Mouse (Mus musculus): Measurements from ENCODE around the gene Atg5. TPM values are rescaled to one million over a fixed set of nuclear protein-coding genes. Genes with fewer than 3 reads are reported as not detected.
"Not testable (repeated sequence)": the region's sequence is repeated elsewhere in the genome, so short reads cannot be mapped to it uniquely, and the experiment has no call there.

Gene Atg5
- polyA plus RNA-seq, 1 experiment from 2014 or later: 43.5 TPM

GRCm38 (mm10) chr10:44323836-44324235 lies 55.7 kb downstream of the Atg5 start:
- Histone ChIP-seq H3K4me2 (ENCODE audit: low read depth, low read length) (no peak overlapping the region), H3K36me3 (ENCODE audit: control insufficient read depth, insufficient read depth, low read length) (no peaks in the 10 kb centered on the region), H3K27ac (ENCODE audit: low read length) (no peak overlapping the region), H3K9ac (ENCODE audit: low read length) (no peak overlapping the region), H3K4me3 (replicated peaks; ENCODE audit: low read length) (no peak overlapping the region), H3K9me3 (replicated peaks; ENCODE audit: control insufficient read depth, low read length) (no peaks in the 10 kb centered on the region), H3K27me3 (ENCODE audit: control insufficient read depth, insufficient read depth, low read length) (no peaks in the 10 kb centered on the region), H3K4me1 (ENCODE audit: control insufficient read depth, insufficient read depth, low read length) (no peaks in the 10 kb centered on the region)
- ATAC-seq (ENCODE audit: insufficient read depth, low FRiP score): no peak
- WGBS: 93% methylated on average over 8 of the region's 8 CpGs

GRCm38 (mm10) chr10:44325551-44326500 lies 57.7 kb downstream of the Atg5 start:
- Histone ChIP-seq H3K4me3 (replicated peaks; ENCODE audit: low read length) (no peak overlapping the region), H3K4me1 (ENCODE audit: control insufficient read depth, insufficient read depth, low read length) (no peaks in the 10 kb centered on the region), H3K36me3 (ENCODE audit: control insufficient read depth, insufficient read depth, low read length) (no peaks in the 10 kb centered on the region), H3K9ac (ENCODE audit: low read length) (no peak overlapping the region), H3K9me3 (replicated peaks; ENCODE audit: control insufficient read depth, low read length) (no peaks in the 10 kb centered on the region), H3K4me2 (ENCODE audit: low read depth, low read length) (no peak overlapping the region), H3K27ac (ENCODE audit: low read length) (no peak overlapping the region), H3K27me3 (ENCODE audit: control insufficient read depth, insufficient read depth, low read length) (no peaks in the 10 kb centered on the region)
- WGBS: 71% methylated on average over 13 of the region's 13 CpGs
- ATAC-seq (ENCODE audit: insufficient read depth, low FRiP score): no peak

- H3K36me3 ChIP-seq (ENCODE audit: control insufficient read depth, insufficient read depth, low read length): no peaks in the 10 kb centered on the region
- 84% methylated on average over 9 of the region's 9 CpGs for WGBS
- H3K4me3 ChIP-seq (replicated peaks; ENCODE audit: low read length): no peak overlapping the region
- ATAC-seq (ENCODE audit: insufficient read depth, low FRiP score): no peak
- no peak overlapping the region for H3K4me2 ChIP-seq (ENCODE audit: low read depth, low read length)
- no peak overlapping the region for H3K27ac ChIP-seq (ENCODE audit: low read length)
- H3K9ac ChIP-seq (ENCODE audit: low read length): no peak overlapping the region
- no peaks in the 10 kb centered on the region for H3K4me1 ChIP-seq (ENCODE audit: control insufficient read depth, insufficient read depth, low read length)
- no peaks in the 10 kb centered on the region for H3K27me3 ChIP-seq (ENCODE audit: control insufficient read depth, insufficient read depth, low read length)
- no peaks in the 10 kb centered on the region for H3K9me3 ChIP-seq (replicated peaks; ENCODE audit: control insufficient read depth, low read length)
Measured at GRCm38 (mm10) chr10:44327057-44327456, 58.9 kb downstream of the Atg5 start.

- no peaks in the 10 kb centered on the region for H3K27me3 ChIP-seq (ENCODE audit: control insufficient read depth, insufficient read depth, low read length)
- no peak for ATAC-seq (ENCODE audit: insufficient read depth, low FRiP score)
- H3K9me3 ChIP-seq (replicated peaks; ENCODE audit: control insufficient read depth, low read length): no peaks in the 10 kb centered on the region
- H3K9ac ChIP-seq (ENCODE audit: low read length): no peak overlapping the region
- no peak overlapping the region for H3K27ac ChIP-seq (ENCODE audit: low read length)
- WGBS: 52% methylated on average over 3 of the region's 3 CpGs
- no peak overlapping the region for H3K4me3 ChIP-seq (replicated peaks; ENCODE audit: low read length)
- H3K4me1 ChIP-seq (ENCODE audit: control insufficient read depth, insufficient read depth, low read length): no peaks in the 10 kb centered on the region
- H3K36me3 ChIP-seq (ENCODE audit: control insufficient read depth, insufficient read depth, low read length): no peaks in the 10 kb centered on the region
- no peak overlapping the region for H3K4me2 ChIP-seq (ENCODE audit: low read depth, low read length)
Measured at GRCm38 (mm10) chr10:44328347-44328746, 60.2 kb downstream of the Atg5 start.

- Histone ChIP-seq H3K27ac (ENCODE audit: low read length) (no peak overlapping the region), H3K36me3 (ENCODE audit: control insufficient read depth, insufficient read depth, low read length) (no peaks in the 10 kb centered on the region), H3K4me2 (ENCODE audit: low read depth, low read length) (no peak overlapping the region), H3K9me3 (replicated peaks; ENCODE audit: control insufficient read depth, low read length) (no peaks in the 10 kb centered on the region), H3K4me3 (replicated peaks; ENCODE audit: low read length) (no peak overlapping the region), H3K4me1 (ENCODE audit: control insufficient read depth, insufficient read depth, low read length) (no peaks in the 10 kb centered on the region), H3K9ac (ENCODE audit: low read length) (no peak overlapping the region), H3K27me3 (ENCODE audit: control insufficient read depth, insufficient read depth, low read length) (no peaks in the 10 kb centered on the region)
- 100% methylated on average over 1 of the region's 1 CpGs for WGBS
- no peak for ATAC-seq (ENCODE audit: insufficient read depth, low FRiP score)
Measured at GRCm38 (mm10) chr10:44330717-44331116, 62.6 kb downstream of the Atg5 start.

- Histone ChIP-seq H3K4me3 (replicated peaks; ENCODE audit: low read length) (no peak overlapping the region), H3K27ac (ENCODE audit: low read length) (no peak overlapping the region), H3K9me3 (replicated peaks; ENCODE audit: control insufficient read depth, low read length) (no peaks in the 10 kb centered on the region), H3K4me1 (ENCODE audit: control insufficient read depth, insufficient read depth, low read length) (no peaks in the 10 kb centered on the region), H3K9ac (ENCODE audit: low read length) (no peak overlapping the region), H3K36me3 (ENCODE audit: control insufficient read depth, insufficient read depth, low read length) (no peaks in the 10 kb centered on the region), H3K4me2 (ENCODE audit: low read depth, low read length) (no peak overlapping the region), H3K27me3 (ENCODE audit: control insufficient read depth, insufficient read depth, low read length) (no peaks in the 10 kb centered on the region)
- 64% methylated on average over 2 of the region's 2 CpGs for WGBS
- ATAC-seq (ENCODE audit: insufficient read depth, low FRiP score): no peak
Measured at GRCm38 (mm10) chr10:44331469-44331868, 63.3 kb downstream of the Atg5 start.

- not testable (repeated sequence) for H3K36me3 ChIP-seq (ENCODE audit: control insufficient read depth, insufficient read depth, low read length); H3K27ac ChIP-seq (ENCODE audit: low read length); H3K27me3 ChIP-seq (ENCODE audit: control insufficient read depth, insufficient read depth, low read length); H3K4me2 ChIP-seq (ENCODE audit: low read depth, low read length); H3K9me3 ChIP-seq (replicated peaks; ENCODE audit: control insufficient read depth, low read length); H3K4me1 ChIP-seq (ENCODE audit: control insufficient read depth, insufficient read depth, low read length); H3K4me3 ChIP-seq (replicated peaks; ENCODE audit: low read length); ATAC-seq (ENCODE audit: insufficient read depth, low FRiP score); H3K9ac ChIP-seq (ENCODE audit: low read length)
- WGBS: 94% methylated on average over 3 of the region's 3 CpGs
Measured at GRCm38 (mm10) chr10:44332656-44333055, 64.5 kb downstream of the Atg5 start.

GRCm38 (mm10) chr10:44336641-44337382 lies 68.7 kb downstream of the Atg5 start:
- not testable (repeated sequence) for H3K4me1 ChIP-seq (ENCODE audit: control insufficient read depth, insufficient read depth, low read length); H3K36me3 ChIP-seq (ENCODE audit: control insufficient read depth, insufficient read depth, low read length); H3K27ac ChIP-seq (ENCODE audit: low read length); H3K9ac ChIP-seq (ENCODE audit: low read length); ATAC-seq (ENCODE audit: insufficient read depth, low FRiP score); H3K4me2 ChIP-seq (ENCODE audit: low read depth, low read length); H3K4me3 ChIP-seq (replicated peaks; ENCODE audit: low read length); H3K9me3 ChIP-seq (replicated peaks; ENCODE audit: control insufficient read depth, low read length); H3K27me3 ChIP-seq (ENCODE audit: control insufficient read depth, insufficient read depth, low read length)
- WGBS: 67% methylated on average over 3 of the region's 3 CpGs

GRCm38 (mm10) chr10:44338571-44338970 lies 70.4 kb downstream of the Atg5 start:
- 80% methylated on average over 6 of the region's 6 CpGs for WGBS
- no peak overlapping the region for H3K4me2 ChIP-seq (ENCODE audit: low read depth, low read length)
- H3K36me3 ChIP-seq (ENCODE audit: control insufficient read depth, insufficient read depth, low read length): no peaks in the 10 kb centered on the region
- H3K4me3 ChIP-seq (replicated peaks; ENCODE audit: low read length): no peak overlapping the region
- no peaks in the 10 kb centered on the region for H3K9me3 ChIP-seq (replicated peaks; ENCODE audit: control insufficient read depth, low read length)
- ATAC-seq (ENCODE audit: insufficient read depth, low FRiP score): no peak
- H3K4me1 ChIP-seq (ENCODE audit: control insufficient read depth, insufficient read depth, low read length): no peaks in the 10 kb centered on the region
- no peak overlapping the region for H3K27ac ChIP-seq (ENCODE audit: low read length)
- no peak overlapping the region for H3K9ac ChIP-seq (ENCODE audit: low read length)
- H3K27me3 ChIP-seq (ENCODE audit: control insufficient read depth, insufficient read depth, low read length): no peaks in the 10 kb centered on the region
